Mouse (Mus musculus) cerebellum, adult 2 months (tissue): ENCODE results near the gene Lsm14a. TPM values are rescaled to one million over a fixed set of nuclear protein-coding genes. Genes with fewer than 3 reads are reported as not detected.

Experiments
- DNase-seq, 2 experiments: peaks; one replicate each; pipeline ENCODE4 v3.0.0; 2021
- H3K27ac ChIP-seq: fragments of 200-500 bp; 2 replicates; pipeline ENCODE4 v1.5.1; 2012; ENCODE audit warnings: low read length, control low read depth, inconsistent platforms; ENCODE audit not compliant: insufficient read depth
- H3K27me3 ChIP-seq: fragments of 200-500 bp; 2 replicates; pipeline ENCODE4 v1.6.1; 2012; ENCODE audit warnings: inconsistent platforms, mild to moderate bottlenecking, low read length, moderate library complexity; ENCODE audit not compliant: control insufficient read depth, insufficient read depth
- H3K4me1 ChIP-seq: fragments of 200-500 bp; 2 replicates; pipeline ENCODE4 v1.6.1; 2011; ENCODE audit warnings: low read length; ENCODE audit not compliant: control insufficient read depth, insufficient read depth
- H3K4me3 ChIP-seq: fragments of 200-500 bp; replicated peaks from 2 replicates; pipeline ENCODE3; 2011; ENCODE audit warnings: mild to moderate bottlenecking, low read depth, low read length, control low read depth; ENCODE audit not compliant: insufficient read depth
- CTCF ChIP-seq: fragments of 200-500 bp; IDR thresholded peaks from 2 replicates; pipeline ENCODE4 v1.5.1; 2011; ENCODE audit warnings: low read depth, mild to moderate bottlenecking, control low read depth, low read length, moderate library complexity, borderline replicate concordance; ENCODE audit not compliant: insufficient read depth
- POLR2A ChIP-seq: fragments of 200-500 bp; IDR thresholded peaks from 2 replicates; pipeline ENCODE4 v1.6.1; 2011; ENCODE audit warnings: low read length, control low read depth, borderline replicate concordance; ENCODE audit not compliant: insufficient read depth
- WGBS: fragments of 180-500 bp; shearing (Covaris S2); methylation state at CpG from one replicate; pipeline ENCODE4 v1.1.7; 2018; 5-methylcytosine and 5-hydroxymethylcytosine counted together
- polyA plus RNA-seq: library from polyadenylated mRNA; depleted of rRNA; stranded (reverse); fragments of >200 nt; gene quantifications from 2 replicates; pipeline ENCODE4 v1.2.3, GENCODE M21; 2012

Lsm14a gene
- polyA plus RNA-seq, 1 experiment, result 66.5 TPM

GRCm38 (mm10) chr7:34389277-34390085 lies 3.6 kb downstream of the Lsm14a start:
- WGBS, result under 1% methylated on average over 94 of the region's 100 CpGs
- Histone ChIP-seq H3K27me3 (no peaks in the 10 kb centered on the region), H3K27ac (peak overlapping the region; percentile 87), H3K4me1 (peaks cover 9% of the 10 kb centered on the region), H3K4me3 (peak overlapping the region; percentile 77)
- peak; percentile 94 to 95 for DNase-seq
- TF ChIP-seq CTCF, result no peak
- TF ChIP-seq POLR2A, result peak; percentile 98

- TF ChIP-seq CTCF (no peak), POLR2A (no peak)
- Histone ChIP-seq H3K27me3 (no peaks in the 10 kb centered on the region), H3K27ac (peak overlapping the region; percentile 87), H3K4me1 (peaks cover 13% of the 10 kb centered on the region), H3K4me3 (peak overlapping the region; percentile 77)
- under 1% methylated on average over 64 of the region's 64 CpGs for WGBS
- peak; percentile 75 to 80 for DNase-seq
Observed at GRCm38 (mm10) chr7:34388445-34389276, 4.5 kb downstream of the Lsm14a start.

GRCm38 (mm10) chr7:34387784-34388444 lies 5.2 kb downstream of the Lsm14a start:
- DNase-seq, result no peak
- no peaks in the 10 kb centered on the region for H3K27me3 ChIP-seq

GRCm38 (mm10) chr7:34382803-34383202 lies 10.3 kb downstream of the Lsm14a start:
- H3K4me3 ChIP-seq, result no peak overlapping the region
- DNase-seq, result no peak
- peaks cover 8% of the 10 kb centered on the region; the same call in 1 of the 2 replicates for H3K4me1 ChIP-seq
- no peak overlapping the region for H3K27ac ChIP-seq
- no peaks in the 10 kb centered on the region for H3K27me3 ChIP-seq
- 84% methylated on average over 1 of the region's 1 CpGs for WGBS
- no peak for TF ChIP-seq CTCF
- no peak for TF ChIP-seq POLR2A

More at GRCm38 (mm10) chr7:34387784-34388444, 5.2 kb downstream of the Lsm14a start:
- peak overlapping the region; percentile 77 for H3K4me3 ChIP-seq
- WGBS, result 0% methylated on average over 5 of the region's 5 CpGs
- no peak overlapping the region for H3K27ac ChIP-seq
- TF ChIP-seq POLR2A (no peak), CTCF (no peak)
- peaks cover 14% of the 10 kb centered on the region for H3K4me1 ChIP-seq

GRCm38 (mm10) chr7:34381733-34382132 lies 11.4 kb downstream of the Lsm14a start:
- Histone ChIP-seq H3K4me1 (peaks cover 5% of the 10 kb centered on the region; the same call in 1 of the 2 replicates), H3K27me3 (no peaks in the 10 kb centered on the region), H3K27ac (no peak overlapping the region), H3K4me3 (no peak overlapping the region)
- DNase-seq, result no peak
- WGBS, result 73% methylated on average over 5 of the region's 5 CpGs
- TF ChIP-seq CTCF (no peak), POLR2A (no peak)

GRCm38 (mm10) chr7:34380311-34380710 lies 12.8 kb downstream of the Lsm14a start:
- WGBS, result 89% methylated on average over 3 of the region's 3 CpGs
- peaks cover 5% of the 10 kb centered on the region; the same call in 1 of the 2 replicates for H3K4me1 ChIP-seq
- TF ChIP-seq CTCF, result no peak
- no peak for TF ChIP-seq POLR2A
- no peak for DNase-seq
- no peaks in the 10 kb centered on the region for H3K27me3 ChIP-seq
- no peak overlapping the region for H3K4me3 ChIP-seq
- no peak overlapping the region for H3K27ac ChIP-seq

GRCm38 (mm10) chr7:34373906-34374305 lies 19.2 kb downstream of the Lsm14a start:
- no peak for TF ChIP-seq POLR2A
- no peak for TF ChIP-seq CTCF
- WGBS, result 30% methylated on average over 1 of the region's 1 CpGs
- no peak overlapping the region for H3K4me3 ChIP-seq
- no peak for DNase-seq
- H3K27me3 ChIP-seq, result no peaks in the 10 kb centered on the region
- H3K4me1 ChIP-seq, result no peaks in the 10 kb centered on the region
- no peak overlapping the region for H3K27ac ChIP-seq
